Mouse (Mus musculus): Measurements from ENCODE around the gene Hspb8. TPM values are rescaled to one million over a fixed set of nuclear protein-coding genes. Genes with fewer than 3 reads are reported as not detected.

The Hspb8 gene
- polyA plus RNA-seq, 1 experiment from 2014 or later: 10.5 TPM

GRCm38 (mm10) chr5:116423746-116424145 lies 1.1 kb upstream of the Hspb8 start:
- H3K36me3 ChIP-seq (ENCODE audit: control insufficient read depth, insufficient read depth): no peaks in the 10 kb centered on the region
- no peaks in the 10 kb centered on the region for H3K27me3 ChIP-seq (replicated peaks; ENCODE audit: control insufficient read depth, insufficient read depth, low read length)
- no peak overlapping the region for H3K4me3 ChIP-seq (ENCODE audit: low read depth, low read length)
- H3K4me2 ChIP-seq (replicated peaks; ENCODE audit: low read depth): no peak overlapping the region
- no peak overlapping the region for H3K9ac ChIP-seq (ENCODE audit: low read depth, low read length)
- no peak for TF ChIP-seq CTCF (IDR thresholded peaks at IDR 0.05; ENCODE audit: low read depth)
- peaks cover 4% of the 10 kb centered on the region; the same call in 1 of the 2 replicates for H3K4me1 ChIP-seq (replicated peaks; ENCODE audit: control insufficient read depth, insufficient read depth, low read length)
- no peak overlapping the region for H3K27ac ChIP-seq (ENCODE audit: low read depth, low read length)
- no peak for ATAC-seq
- no peaks in the 10 kb centered on the region for H3K9me3 ChIP-seq (ENCODE audit: control insufficient read depth)
- WGBS: 67% methylated on average over 8 of the region's 8 CpGs

- Histone ChIP-seq H3K27ac (ENCODE audit: low read depth, low read length) (no peak overlapping the region; the same call in 1 of the 2 replicates), H3K27me3 (replicated peaks; ENCODE audit: control insufficient read depth, insufficient read depth, low read length) (no peaks in the 10 kb centered on the region), H3K4me3 (ENCODE audit: low read depth, low read length) (peak overlapping the region; percentile 32), H3K9me3 (ENCODE audit: control insufficient read depth) (no peaks in the 10 kb centered on the region), H3K4me1 (replicated peaks; ENCODE audit: control insufficient read depth, insufficient read depth, low read length) (peaks cover 4% of the 10 kb centered on the region; the same call in 1 of the 2 replicates), H3K9ac (ENCODE audit: low read depth, low read length) (0 out of 2 replicates have a peak overlapping the region, but pooled peaks have one; percentile 22), H3K4me2 (replicated peaks; ENCODE audit: low read depth) (peak overlapping the region; percentile 64), H3K36me3 (ENCODE audit: control insufficient read depth, insufficient read depth) (no peaks in the 10 kb centered on the region)
- ATAC-seq: no peak
- TF ChIP-seq CTCF (IDR thresholded peaks at IDR 0.05; ENCODE audit: low read depth): no peak
- WGBS: 50% methylated on average over 22 of the region's 22 CpGs
Measured at GRCm38 (mm10) chr5:116421791-116422481, 728 bp downstream of the Hspb8 start.

- Histone ChIP-seq H3K27ac (ENCODE audit: low read depth, low read length) (peak overlapping the region; percentile 46; the same call in 1 of the 2 replicates), H3K27me3 (replicated peaks; ENCODE audit: control insufficient read depth, insufficient read depth, low read length) (no peaks in the 10 kb centered on the region), H3K9me3 (ENCODE audit: control insufficient read depth) (no peaks in the 10 kb centered on the region), H3K9ac (ENCODE audit: low read depth, low read length) (no peak overlapping the region), H3K4me1 (replicated peaks; ENCODE audit: control insufficient read depth, insufficient read depth, low read length) (peaks cover 4% of the 10 kb centered on the region; the same call in 1 of the 2 replicates), H3K36me3 (ENCODE audit: control insufficient read depth, insufficient read depth) (no peaks in the 10 kb centered on the region), H3K4me2 (replicated peaks; ENCODE audit: low read depth) (peak overlapping the region; percentile 37), H3K4me3 (ENCODE audit: low read depth, low read length) (peak overlapping the region; percentile 14; the same call in 1 of the 2 replicates)
- TF ChIP-seq CTCF (IDR thresholded peaks at IDR 0.05; ENCODE audit: low read depth): no peak
- WGBS: 16% methylated on average over 6 of the region's 6 CpGs
- 0 out of 2 replicates have a peak, but pooled peaks have one; percentile 41 for ATAC-seq
Measured at GRCm38 (mm10) chr5:116420759-116421225, 1.9 kb downstream of the Hspb8 start.

- Histone ChIP-seq H3K9ac (ENCODE audit: low read depth, low read length) (no peak overlapping the region), H3K27me3 (replicated peaks; ENCODE audit: control insufficient read depth, insufficient read depth, low read length) (no peaks in the 10 kb centered on the region), H3K36me3 (ENCODE audit: control insufficient read depth, insufficient read depth) (no peaks in the 10 kb centered on the region), H3K9me3 (ENCODE audit: control insufficient read depth) (no peaks in the 10 kb centered on the region), H3K4me2 (replicated peaks; ENCODE audit: low read depth) (peak overlapping the region; percentile 37), H3K4me3 (ENCODE audit: low read depth, low read length) (peak overlapping the region; percentile 14; the same call in 1 of the 2 replicates), H3K27ac (ENCODE audit: low read depth, low read length) (no peak overlapping the region), H3K4me1 (replicated peaks; ENCODE audit: control insufficient read depth, insufficient read depth, low read length) (peaks cover 4% of the 10 kb centered on the region; the same call in 1 of the 2 replicates)
- TF ChIP-seq CTCF (IDR thresholded peaks at IDR 0.05; ENCODE audit: low read depth): no peak
- ATAC-seq: no peak
- WGBS: 97% methylated on average over 1 of the region's 1 CpGs
Measured at GRCm38 (mm10) chr5:116420213-116420612, 2.5 kb downstream of the Hspb8 start.

- H3K27ac ChIP-seq (ENCODE audit: low read depth, low read length): no peak overlapping the region
- H3K36me3 ChIP-seq (ENCODE audit: control insufficient read depth, insufficient read depth): no peaks in the 10 kb centered on the region
- no peaks in the 10 kb centered on the region for H3K9me3 ChIP-seq (ENCODE audit: control insufficient read depth)
- 77% methylated on average over 6 of the region's 6 CpGs for WGBS
- no peaks in the 10 kb centered on the region for H3K27me3 ChIP-seq (replicated peaks; ENCODE audit: control insufficient read depth, insufficient read depth, low read length)
- no peak overlapping the region for H3K4me3 ChIP-seq (ENCODE audit: low read depth, low read length)
- peak overlapping the region; percentile 37 for H3K4me2 ChIP-seq (replicated peaks; ENCODE audit: low read depth)
- ATAC-seq: no peak
- H3K4me1 ChIP-seq (replicated peaks; ENCODE audit: control insufficient read depth, insufficient read depth, low read length): peaks cover 4% of the 10 kb centered on the region; the same call in 1 of the 2 replicates
- TF ChIP-seq CTCF (IDR thresholded peaks at IDR 0.05; ENCODE audit: low read depth): no peak
- H3K9ac ChIP-seq (ENCODE audit: low read depth, low read length): no peak overlapping the region
Measured at GRCm38 (mm10) chr5:116419322-116420045, 3.2 kb downstream of the Hspb8 start.

GRCm38 (mm10) chr5:116416208-116416607 lies 6.5 kb downstream of the Hspb8 start:
- WGBS: 13% methylated on average over 5 of the region's 5 CpGs
- TF ChIP-seq CTCF (IDR thresholded peaks at IDR 0.05; ENCODE audit: low read depth): no peak
- Histone ChIP-seq H3K27ac (ENCODE audit: low read depth, low read length) (no peak overlapping the region), H3K9me3 (ENCODE audit: control insufficient read depth) (no peaks in the 10 kb centered on the region), H3K27me3 (replicated peaks; ENCODE audit: control insufficient read depth, insufficient read depth, low read length) (no peaks in the 10 kb centered on the region), H3K4me2 (replicated peaks; ENCODE audit: low read depth) (no peak overlapping the region), H3K9ac (ENCODE audit: low read depth, low read length) (no peak overlapping the region), H3K4me1 (replicated peaks; ENCODE audit: control insufficient read depth, insufficient read depth, low read length) (peaks cover 4% of the 10 kb centered on the region; the same call in 1 of the 2 replicates), H3K36me3 (ENCODE audit: control insufficient read depth, insufficient read depth) (no peaks in the 10 kb centered on the region), H3K4me3 (ENCODE audit: low read depth, low read length) (no peak overlapping the region)
- no peak for ATAC-seq
